Mouse (Mus musculus): ENCODE data around the gene Sik3. TPM values are rescaled to one million over a fixed set of nuclear protein-coding genes. Genes with fewer than 3 reads are reported as not detected.

The Sik3 gene
- total RNA-seq (2023): 66.4 and 75.0 TPM in 2 replicates

DNA sequence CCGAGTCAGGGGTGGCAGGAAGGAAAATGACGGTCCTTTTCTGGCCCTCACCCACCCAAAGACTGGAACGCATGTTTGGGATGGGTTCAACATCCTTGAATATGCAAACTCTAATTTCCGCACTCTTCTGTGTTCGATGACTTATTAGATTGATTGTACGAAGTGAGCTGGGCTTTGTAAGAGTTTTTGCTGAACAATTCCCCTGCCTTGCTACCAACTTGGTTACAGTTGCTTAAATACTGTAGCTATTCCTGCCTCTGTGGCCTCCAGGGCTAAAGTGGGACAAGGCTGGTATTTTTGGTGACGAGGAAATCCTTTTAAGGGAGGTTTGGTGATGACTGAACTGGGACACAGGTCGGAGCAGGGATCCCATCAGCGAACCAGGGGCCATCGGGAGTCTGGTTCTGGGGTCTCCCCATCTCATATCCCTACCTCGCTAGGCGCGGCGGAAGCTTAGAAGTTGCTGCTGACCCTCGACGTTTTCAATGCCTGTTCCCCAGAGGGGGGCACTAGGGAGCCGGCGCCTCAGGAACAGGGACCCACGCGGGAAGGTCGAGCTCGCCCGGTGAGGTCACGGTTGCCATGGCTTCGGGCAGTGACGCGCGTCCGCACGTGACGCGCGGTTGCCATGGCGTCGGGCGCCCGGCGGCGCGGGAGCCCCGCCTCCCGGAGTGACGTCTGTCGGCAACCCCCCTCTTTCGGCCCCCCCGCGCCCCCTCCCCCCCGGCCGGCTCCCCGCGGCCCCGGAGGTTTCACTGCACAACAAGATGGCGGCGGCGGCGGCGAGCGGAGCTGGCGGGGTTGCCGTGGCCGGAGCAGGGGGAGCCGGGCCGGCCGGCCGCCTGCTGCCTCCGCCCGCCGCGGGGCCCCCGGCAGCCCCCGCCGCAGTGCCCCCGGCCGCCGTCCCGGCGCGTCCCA, at the start of gene Sik3, which contains the start of gene Pafah1b2:
Gene Sik3 (plus strand): TSS at position 730 of the 918 bp plus-strand sequence.
Gene Pafah1b2 (minus strand): TSS at position 600 of the 918 bp plus-strand sequence.

DNA sequence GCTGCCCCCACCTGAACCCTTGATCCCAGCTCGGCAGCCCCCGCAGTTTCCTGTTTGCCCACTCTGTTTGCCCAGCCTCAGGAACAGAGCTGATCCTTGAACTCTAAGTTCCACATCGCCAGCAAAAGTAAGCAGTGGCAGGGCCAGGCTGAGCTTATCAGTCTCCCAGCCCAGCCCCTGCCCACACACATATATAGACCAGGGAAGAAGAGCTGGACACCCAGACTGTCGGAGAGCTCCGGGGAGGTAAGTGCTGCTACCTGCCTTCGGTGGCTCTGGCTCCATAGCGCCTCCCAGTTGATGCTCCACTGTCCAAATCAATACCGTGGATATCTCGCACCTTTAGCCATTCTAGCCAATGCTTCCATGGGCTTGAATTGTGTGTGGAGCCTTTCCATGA, 215.9 kb downstream of the Sik3 start, which contains the start of gene Apoa1:
Gene Apoa1 (plus strand): TSS at position 90 of the 400 bp plus-strand sequence.

DNA sequence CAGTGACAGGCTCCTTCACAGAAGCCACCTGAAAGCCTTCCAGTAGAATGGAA, 222.8 kb downstream of the Sik3 start, which contains the start of gene Apoc3:
Gene Apoc3 (minus strand): TSS at position 41 of the 53 bp plus-strand sequence.

GRCm38 (mm10) chr9:46240526-46241153, 228.0 kb downstream of the Sik3 start, which contains the start of gene Apoa4:
Gene Apoa4, plus strand, starts transcription at chr9:46240696.

DNA sequence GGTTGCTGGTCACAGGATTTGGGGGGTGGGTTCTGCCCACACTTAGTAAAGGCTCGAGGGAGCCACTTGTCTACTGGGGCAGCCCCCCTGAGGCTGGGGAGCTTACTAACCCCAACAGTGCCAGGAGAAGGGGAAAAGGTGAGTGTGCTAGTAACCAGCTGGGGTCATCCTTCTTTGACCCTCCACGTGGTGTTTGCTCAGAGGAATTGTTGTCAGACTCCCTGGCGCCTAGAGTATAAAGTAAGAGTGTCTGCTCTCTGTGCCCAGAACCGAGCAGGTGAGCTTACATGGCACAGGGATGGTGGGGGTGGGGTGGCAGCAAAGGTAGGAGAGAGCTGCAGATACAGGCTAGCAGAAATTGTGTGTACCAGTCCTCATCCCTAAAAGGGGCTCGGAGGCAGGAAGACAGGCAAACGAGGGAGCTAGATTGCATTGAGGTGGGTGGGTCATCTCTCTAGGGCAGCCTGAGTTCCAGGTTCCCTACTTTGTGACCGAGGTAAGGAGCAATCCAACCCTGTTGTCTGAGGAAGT, 255.8 kb downstream of the Sik3 start, which contains the start of gene Apoa5:
Gene Apoa5 (plus strand): TSS at position 291 of the 531 bp plus-strand sequence.

GRCm38 (mm10) chr9:46272677-46273454, 260.2 kb downstream of the Sik3 start, which contains the start of gene Zpr1:
Gene Zpr1, plus strand, starts transcription at chr9:46273064.

Other genes with a start within 250 kb of the Sik3 start
- gene Cep164, start 184.1 kb upstream of the Sik3 start, total RNA-seq (2023): 18.0 and 20.6 TPM in 2 replicates
- gene Bace1, start 174.2 kb upstream of the Sik3 start, total RNA-seq (2023): 9.8 and 24.2 TPM in 2 replicates
- 80.0 and 110 TPM in 2 replicates for gene Pcsk7, start 106.3 kb upstream of the Sik3 start, total RNA-seq (2023)
- gene Rnf214, start 105.9 kb upstream of the Sik3 start, total RNA-seq (2023): 27.3 and 30.6 TPM in 2 replicates
- 0.66 TPM in 1 of 2 replicates, not detected in the other for gene Tagln, start 76.8 kb upstream of the Sik3 start, total RNA-seq (2023)
- 292 and 376 TPM in 2 replicates for gene Sidt2, start 57.6 kb upstream of the Sik3 start, total RNA-seq (2023)
- gene Pafah1b2, start 130 bp upstream of the Sik3 start, total RNA-seq (2023): 46.9 and 67.4 TPM in 2 replicates
- not detected in 2 replicates for gene Apoa1, start 215.8 kb downstream of the Sik3 start, total RNA-seq (2023)
- gene Apoc3, start 222.8 kb downstream of the Sik3 start, total RNA-seq (2023): not detected in 2 replicates
- not detected in 2 replicates for gene Apoa4, start 227.9 kb downstream of the Sik3 start, total RNA-seq (2023)

All from neutrophil, adult 65 days (primary cell).